Mouse (Mus musculus) C2C12 (cell line): ENCODE results near the gene Sypl2. TPM values are rescaled to one million over a fixed set of nuclear protein-coding genes. Genes with fewer than 3 reads are reported as not detected.

Experiments used
- H3K27me3 ChIP-seq: one replicate; pipeline ENCODE4 v1.6.1; 2011; ENCODE audit not compliant: control insufficient read depth, insufficient read depth, insufficient read length
- H3K36me3 ChIP-seq: one replicate; pipeline ENCODE4 v1.6.1; 2011; ENCODE audit not compliant: control insufficient read depth, insufficient read depth
- H3K4me3 ChIP-seq: one replicate; pipeline ENCODE4 v1.5.1; 2011; ENCODE audit warnings: mild to moderate bottlenecking, control low read depth; ENCODE audit not compliant: poor library complexity, insufficient read depth, severe bottlenecking
- H3K79me2 ChIP-seq: one replicate; pipeline ENCODE4 v1.6.1; 2011; ENCODE audit not compliant: control insufficient read depth, insufficient read depth
- H3K79me3 ChIP-seq: one replicate; pipeline ENCODE4 v1.6.1; 2011; ENCODE audit warnings: low read depth, control low read depth
- H3ac ChIP-seq: one replicate; pipeline ENCODE3; 2011; ENCODE audit warnings: low read depth; ENCODE audit not compliant: control insufficient read depth, insufficient read length
- CEBPB ChIP-seq: IDR thresholded peaks from one replicate; pipeline ENCODE4 v1.6.1; 2011; ENCODE audit warnings: low read depth, mild to moderate bottlenecking, control low read depth, moderate library complexity
- CTCF ChIP-seq: IDR thresholded peaks from one replicate; pipeline ENCODE4 v1.5.1; 2011; ENCODE audit not compliant: control insufficient read depth, insufficient read depth, insufficient read length
- FOSL1 ChIP-seq: IDR thresholded peaks from one replicate; pipeline ENCODE4 v1.8.0; 2011; ENCODE audit warnings: mild to moderate bottlenecking, low read length; ENCODE audit not compliant: poor library complexity, insufficient read depth, severe bottlenecking
- MAX ChIP-seq: IDR thresholded peaks from one replicate; pipeline ENCODE4 v1.6.1; 2011; ENCODE audit warnings: mild to moderate bottlenecking, control low read depth
- MYOD1 ChIP-seq: IDR thresholded peaks from one replicate; pipeline ENCODE4 v1.6.1; 2011; ENCODE audit warnings: low read depth; ENCODE audit not compliant: control insufficient read depth, insufficient read length
- MYOG ChIP-seq: IDR thresholded peaks from one replicate; pipeline ENCODE4 v1.6.1; 2011; ENCODE audit not compliant: control insufficient read depth, insufficient read length; ENCODE audit errors: extremely low read depth
- USF1 ChIP-seq: IDR thresholded peaks from one replicate; pipeline ENCODE4 v1.6.1; 2011; ENCODE audit warnings: low read depth, mild to moderate bottlenecking, control low read depth, moderate library complexity
- polyA plus RNA-seq: library from polyadenylated mRNA; unstranded; fragments of >200 nt; fragmentation: generic; extraction: Trizol; gene quantifications from one replicate; pipeline ENCODE4 v1.2.1, GENCODE M21; 2012; ENCODE audit warnings: missing spikeins

Gene Sypl2
- polyA plus RNA-seq, 1 experiment = not detected

DNA sequence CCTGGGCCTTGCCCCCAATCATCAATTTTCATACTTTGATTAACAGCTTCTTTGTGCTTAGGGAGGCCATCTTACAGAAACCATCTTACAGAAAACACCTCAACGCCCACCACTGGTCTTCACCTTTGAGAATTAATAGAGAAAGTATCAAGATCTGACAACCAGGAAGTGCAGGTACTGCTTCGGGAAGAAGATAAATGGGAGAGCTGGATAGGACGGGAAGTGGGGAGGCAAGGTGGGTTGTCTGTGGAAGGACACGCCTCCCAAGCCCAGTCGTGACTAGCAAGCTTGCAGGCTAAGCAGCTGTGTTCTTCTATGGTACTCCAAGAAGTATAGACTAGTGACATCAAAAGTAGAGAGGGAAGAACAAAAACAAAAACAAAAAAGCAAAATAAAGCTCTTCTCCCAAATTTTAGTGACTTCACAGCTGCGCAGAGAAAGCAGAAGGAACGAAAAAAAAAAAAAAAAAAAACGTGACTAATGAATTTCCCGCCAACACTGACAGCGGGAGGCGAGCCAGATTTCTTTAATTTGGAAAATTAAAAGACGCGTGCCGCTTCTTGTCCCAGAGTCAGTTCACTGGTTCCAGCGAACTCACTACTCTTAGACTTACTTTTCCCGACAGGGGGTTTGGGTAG, 40.9 kb downstream of the Sypl2 start:
- no peak for TF ChIP-seq MYOG
- no peak for TF ChIP-seq CEBPB
- no peak for TF ChIP-seq CTCF
- no peak for TF ChIP-seq USF1
- TF ChIP-seq MAX = no peak
- TF ChIP-seq FOSL1 = no peak
- TF ChIP-seq MYOD1 = no peak
- H3K4me3 ChIP-seq = peak overlapping the region; percentile 29

DNA sequence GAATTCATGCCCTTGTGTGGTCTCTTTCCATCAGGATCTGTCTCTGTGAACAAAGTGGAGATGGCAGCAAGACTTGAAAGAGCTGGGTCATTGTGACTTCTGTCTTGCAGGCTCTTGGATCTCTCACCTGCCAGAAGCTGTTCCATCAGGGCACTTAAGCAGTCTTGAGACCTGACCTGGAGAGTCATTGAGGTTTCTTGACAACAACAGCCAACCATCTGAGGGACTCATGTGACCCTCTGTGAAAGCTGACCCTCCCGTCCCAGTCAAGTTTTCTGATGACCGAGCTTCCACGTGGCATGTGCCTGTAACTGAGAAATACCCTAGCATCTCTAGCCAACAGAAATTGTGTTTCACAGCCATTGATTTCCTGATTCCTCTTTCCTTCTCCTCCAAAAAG, 41.7 kb downstream of the Sypl2 start:
- H3K79me2 ChIP-seq = no peaks in the 10 kb centered on the region
- no peaks in the 10 kb centered on the region for H3K79me3 ChIP-seq
- no peak overlapping the region for H3ac ChIP-seq
- H3K27me3 ChIP-seq = no peaks in the 10 kb centered on the region
- TF ChIP-seq USF1 = no peak
- TF ChIP-seq MYOD1 = no peak
- no peak for TF ChIP-seq CEBPB
- TF ChIP-seq FOSL1 = no peak
- no peak for TF ChIP-seq MAX
- no peak for TF ChIP-seq MYOG
- TF ChIP-seq CTCF = no peak
- no peak overlapping the region for H3K4me3 ChIP-seq
- H3K36me3 ChIP-seq = no peaks in the 10 kb centered on the region

More for the DNA sequence above, 40.9 kb downstream of the Sypl2 start:
- no peaks in the 10 kb centered on the region for H3K27me3 ChIP-seq
- H3ac ChIP-seq = peak overlapping the region; percentile 13
- no peaks in the 10 kb centered on the region for H3K79me2 ChIP-seq
- H3K79me3 ChIP-seq = no peaks in the 10 kb centered on the region
- H3K36me3 ChIP-seq = no peaks in the 10 kb centered on the region

DNA sequence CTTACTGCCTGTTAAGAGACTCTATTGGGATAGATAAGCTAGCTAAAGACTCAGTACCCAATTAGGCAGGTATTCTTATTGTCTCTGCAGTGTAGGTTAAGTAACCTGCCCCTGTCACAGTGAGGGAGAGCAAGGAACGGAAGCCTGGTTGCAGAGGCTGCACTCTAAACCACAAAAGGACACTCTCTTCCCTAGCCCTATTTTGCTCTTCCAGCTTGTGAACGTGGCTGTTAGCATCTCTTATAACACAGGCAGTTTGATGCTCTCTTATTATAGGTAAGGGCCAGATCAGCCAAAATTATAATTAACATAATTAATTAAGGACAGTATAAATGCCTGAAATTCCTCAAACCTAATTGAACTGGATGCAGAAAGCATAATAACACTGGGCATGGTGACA, 45.9 kb downstream of the Sypl2 start:
- Histone ChIP-seq H3K27me3 (peaks cover 15% of the 10 kb centered on the region), H3K79me2 (no peaks in the 10 kb centered on the region), H3ac (no peak overlapping the region), H3K36me3 (no peaks in the 10 kb centered on the region), H3K79me3 (no peaks in the 10 kb centered on the region), H3K4me3 (no peak overlapping the region)
- TF ChIP-seq USF1 = no peak

DNA sequence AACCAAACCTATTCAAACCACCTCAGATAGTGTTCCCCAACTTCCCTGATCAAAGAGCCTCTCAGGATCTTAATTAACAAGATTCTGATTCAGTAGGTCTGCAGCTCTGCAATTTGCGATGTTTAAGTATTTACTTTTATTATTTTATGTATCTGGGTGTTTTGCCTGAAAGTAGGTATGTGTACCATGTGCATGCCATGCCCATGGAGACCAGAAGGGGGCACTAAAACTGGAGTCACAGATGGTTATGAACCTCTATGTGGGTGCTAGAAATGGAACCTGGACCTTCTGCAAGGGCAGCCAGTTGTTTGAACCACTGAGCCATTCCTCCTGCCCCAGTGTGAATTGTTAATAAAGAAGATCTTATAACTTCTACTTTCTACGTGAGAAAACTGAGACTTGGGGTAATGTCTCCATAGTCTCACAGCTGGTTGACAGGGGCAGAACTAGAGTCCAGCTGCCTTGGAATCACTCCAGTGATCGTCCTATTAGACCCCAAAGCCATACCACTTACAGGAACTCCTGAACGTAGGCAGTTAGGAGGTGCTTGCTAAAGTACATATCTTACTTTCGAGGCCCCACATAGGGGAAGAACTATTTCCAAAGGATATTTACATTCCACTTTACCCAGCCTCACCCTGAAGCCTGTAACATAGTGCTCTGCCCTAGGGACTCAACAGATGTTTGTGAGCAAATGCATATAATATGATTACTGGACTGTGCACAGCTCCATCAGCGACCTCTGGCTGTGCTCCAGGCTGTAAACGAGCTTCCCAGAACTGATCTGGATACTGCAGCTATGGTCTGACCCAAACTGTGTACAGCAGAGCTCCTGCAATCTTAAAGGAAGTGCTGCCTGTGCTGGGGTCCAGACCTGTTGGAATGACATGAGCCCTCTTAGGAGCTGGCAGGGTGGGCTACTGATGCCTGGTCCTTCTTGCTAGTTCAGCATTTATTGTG, 47.4 kb downstream of the Sypl2 start:
- Histone ChIP-seq H3K79me3 (no peaks in the 10 kb centered on the region), H3K79me2 (no peaks in the 10 kb centered on the region), H3K4me3 (no peak overlapping the region), H3K36me3 (no peaks in the 10 kb centered on the region), H3K27me3 (peaks cover 30% of the 10 kb centered on the region), H3ac (no peak overlapping the region)
- TF ChIP-seq USF1 = no peak
- TF ChIP-seq FOSL1 = no peak
- no peak for TF ChIP-seq MYOG
- TF ChIP-seq MAX = no peak
- TF ChIP-seq CEBPB = no peak
- TF ChIP-seq MYOD1 = no peak
- TF ChIP-seq CTCF = no peak

DNA sequence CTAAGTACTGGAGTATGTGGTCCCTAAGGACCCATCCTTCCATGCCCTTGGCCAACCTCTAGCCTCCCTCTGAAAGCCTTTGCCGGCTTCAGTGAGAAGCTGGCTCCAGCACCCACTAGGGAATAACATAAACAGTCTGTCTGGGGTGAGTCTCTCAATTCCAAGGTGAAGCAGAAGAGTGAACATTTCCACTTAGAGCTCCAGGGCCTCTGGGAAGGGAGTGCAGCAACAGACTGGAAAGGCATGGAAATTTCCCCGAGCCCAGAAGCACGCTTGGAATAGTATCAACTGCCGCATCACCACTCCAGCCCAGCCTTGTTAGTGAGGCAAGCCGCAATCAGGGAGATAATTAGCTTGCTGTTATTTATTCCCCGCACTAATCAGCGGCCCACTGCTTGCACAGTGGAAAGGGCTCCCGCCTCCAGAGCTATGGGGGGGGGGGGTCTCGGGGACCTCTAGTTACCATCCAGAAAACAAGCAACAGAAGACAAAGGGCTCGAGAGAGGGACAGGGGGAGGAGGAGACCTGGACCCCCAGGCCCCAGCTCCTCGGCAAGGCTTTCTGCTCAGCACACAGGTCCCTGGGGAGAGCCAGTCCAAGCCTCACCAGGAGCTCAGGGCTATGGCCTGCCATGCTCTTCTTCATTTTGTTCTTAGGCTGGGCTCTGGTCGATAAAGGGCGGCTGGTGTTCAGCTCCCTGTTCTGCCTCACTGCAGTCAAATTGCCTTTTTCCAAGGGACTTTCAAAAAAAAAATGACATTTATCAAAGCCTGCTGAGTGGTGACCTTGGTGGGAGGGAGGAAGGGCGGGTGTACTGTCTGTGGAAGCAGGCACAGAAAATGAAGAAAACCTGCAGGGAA, 51.5 kb downstream of the Sypl2 start:
- Histone ChIP-seq H3K27me3 (peaks cover 57% of the 10 kb centered on the region), H3K79me3 (no peaks in the 10 kb centered on the region)
- no peak for TF ChIP-seq MAX
- TF ChIP-seq FOSL1 = no peak
- TF ChIP-seq MYOD1 = no peak
- no peak for TF ChIP-seq USF1
- TF ChIP-seq CEBPB = no peak
- no peak for TF ChIP-seq CTCF
- TF ChIP-seq MYOG = no peak

More for the DNA sequence above, 51.5 kb downstream of the Sypl2 start:
- H3K4me3 ChIP-seq = no peak overlapping the region
- no peaks in the 10 kb centered on the region for H3K79me2 ChIP-seq
- H3ac ChIP-seq = no peak overlapping the region
- no peaks in the 10 kb centered on the region for H3K36me3 ChIP-seq
